Mouse (Mus musculus): ENCODE data around the gene Pla2g5.

GRCm38 (mm10) chr4:138816166-138816565, 47.1 kb downstream of the Pla2g5 start:
- TF ChIP-seq TAL1 (conservative IDR thresholded peaks at IDR 0.05; ENCODE audit: low read depth, low read length) (no peak), CTCF (IDR thresholded peaks at IDR 0.05; ENCODE audit: low read depth, low read length) (no peak), GATA1 (IDR thresholded peaks at IDR 0.05; ENCODE audit: borderline replicate concordance, low read length) (no peak), GATA2 (IDR thresholded peaks at IDR 0.05; ENCODE audit: borderline replicate concordance, low read depth, low read length) (no peak), POLR2AphosphoS5 (IDR thresholded peaks at IDR 0.05; ENCODE audit: insufficient replicate concordance, low read depth, low read length) (no peak)

Data from G1E (cell line).